In the genomic region with DNA sequence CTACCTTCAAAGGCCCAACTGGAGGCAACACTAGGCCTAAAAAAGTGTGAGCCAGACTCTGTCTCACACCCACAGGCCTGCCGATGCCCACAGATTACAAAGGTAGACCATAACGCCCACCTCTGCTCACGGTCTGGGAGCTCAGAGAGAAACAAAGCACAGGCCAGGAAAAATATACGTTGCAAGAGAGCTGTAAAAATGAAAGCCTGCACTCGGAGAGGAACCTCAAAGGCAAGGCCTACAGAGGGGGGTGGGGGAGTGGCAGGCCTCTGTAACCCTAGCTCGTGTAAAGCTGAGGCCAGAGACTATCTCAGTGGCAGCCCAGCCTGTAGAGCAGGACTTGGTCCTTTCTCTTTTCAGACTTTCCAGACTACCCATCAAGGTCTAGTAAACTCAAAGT, we compare ENCODE assay signal across 27 mouse cellular contexts. TPM values are rescaled to one million over a fixed set of nuclear protein-coding genes. Genes with fewer than 3 reads are reported as not detected.
DNase-seq lines count a peak whose midpoint lies in the region; ATAC-seq and TF ChIP-seq lines count a peak whose summit lies in the region.
"Had no signal": no experiment of that assay in that cellular context is flagged by ENCODE, and none has a peak within 500 bp of the region (broad histone marks: within the 10 kb centered on the region; RNA-seq: fewer than 3 reads in every experiment).

No protein-coding gene starts in this region.

- no peak overlapping the region for H3K4me3 ChIP-seq in limb, embryonic 12.5 days (replicated peaks)
- no peak overlapping the region for H3K4me3 ChIP-seq in limb, embryonic 10.5 days
- no peak overlapping the region for H3K4me3 ChIP-seq in ES-Bruce4 (ENCODE audit: low read depth, low read length)
- H3K4me3 ChIP-seq in embryonic facial prominence, embryonic 15.5 days (replicated peaks) = no peak overlapping the region
- H3K4me3 ChIP-seq in midbrain, embryonic 14.5 days (replicated peaks; ENCODE audit: low read depth, low read length) = no peak overlapping the region
- H3K4me3 ChIP-seq: embryonic facial prominence, embryonic 12.5 days; hindbrain, embryonic 15.5 days; midbrain, embryonic 10.5 days; neural tube, embryonic 12.5 days had no signal

- TF ChIP-seq POLR2A in ES-Bruce4 (IDR thresholded peaks at IDR 0.05; ENCODE audit: insufficient read depth, low read length) = no peak

- H3K36me3 ChIP-seq in limb, embryonic 12.5 days = peaks cover 90% of the 10 kb centered on the region
- H3K36me3 ChIP-seq in limb, embryonic 10.5 days = peaks cover 87% of the 10 kb centered on the region
- peaks cover 61% of the 10 kb centered on the region for H3K36me3 ChIP-seq in ES-Bruce4 (ENCODE audit: control insufficient read depth, insufficient read depth, low read length, poor library complexity, severe bottlenecking)
- peaks cover 69% of the 10 kb centered on the region for H3K36me3 ChIP-seq in embryonic facial prominence, embryonic 15.5 days
- H3K36me3 ChIP-seq in midbrain, embryonic 14.5 days (ENCODE audit: control insufficient read depth, insufficient read depth, low read length) = peaks cover 67% of the 10 kb centered on the region

- no peak overlapping the region for H3K9ac ChIP-seq in limb, embryonic 12.5 days (replicated peaks)
- H3K9ac ChIP-seq in ES-Bruce4 (ENCODE audit: low read depth, poor library complexity, severe bottlenecking) = no peak overlapping the region
- H3K9ac ChIP-seq in embryonic facial prominence, embryonic 15.5 days = no peak overlapping the region
- H3K9ac ChIP-seq in midbrain, embryonic 14.5 days (replicated peaks; ENCODE audit: low read length) = no peak overlapping the region
- H3K9ac ChIP-seq: embryonic facial prominence, embryonic 12.5 days; hindbrain, embryonic 15.5 days; liver, embryonic 14.5 days; neural tube, embryonic 12.5 days had no signal

- no peak overlapping the region for H3K4me2 ChIP-seq in limb, embryonic 12.5 days
- H3K4me2 ChIP-seq in embryonic facial prominence, embryonic 15.5 days (replicated peaks) = no peak overlapping the region
- H3K4me2 ChIP-seq in midbrain, embryonic 14.5 days (ENCODE audit: low read length) = no peak overlapping the region
- H3K4me2 ChIP-seq: embryonic facial prominence, embryonic 12.5 days; hindbrain, embryonic 15.5 days; neural tube, embryonic 12.5 days had no signal

- DNase-seq in limb, embryonic 10.5 days (ENCODE audit: low spot score) = no peak
- DNase-seq in naive thymus-derived CD4-positive, alpha-beta T cell, adult 2 months (ENCODE audit: low read depth) = peak; percentile 54
- no peak for DNase-seq in midbrain, embryonic 14.5 days
- no peak for DNase-seq in left cerebral cortex, postnatal 10 days (ENCODE audit: extremely low spot score in 1 of 2, low spot score in 2 of 2)
- DNase-seq: cerebellum, adult 9-11 months; heart, adult 18-20 months; heart, postnatal 4 days; kidney, postnatal 36 days; left cerebral cortex, postnatal 4 days had no signal

- peaks cover 4% of the 10 kb centered on the region; the same call in 1 of the 2 replicates for H3K4me1 ChIP-seq in limb, embryonic 12.5 days (replicated peaks)
- no peaks in the 10 kb centered on the region for H3K4me1 ChIP-seq in limb, embryonic 10.5 days
- H3K4me1 ChIP-seq in ES-Bruce4 (ENCODE audit: control insufficient read depth, insufficient read depth, low read length) = peaks cover 9% of the 10 kb centered on the region
- peaks cover 13% of the 10 kb centered on the region; the same call in 1 of the 2 replicates for H3K4me1 ChIP-seq in embryonic facial prominence, embryonic 15.5 days
- H3K4me1 ChIP-seq in midbrain, embryonic 14.5 days (ENCODE audit: control insufficient read depth, insufficient read depth, low read length) = no peaks in the 10 kb centered on the region
- H3K4me1 ChIP-seq: embryonic facial prominence, embryonic 12.5 days; hindbrain, embryonic 15.5 days; midbrain, embryonic 10.5 days; neural tube, embryonic 12.5 days had no signal

- no peaks in the 10 kb centered on the region for H3K9me3 ChIP-seq in limb, embryonic 12.5 days
- no peaks in the 10 kb centered on the region for H3K9me3 ChIP-seq in limb, embryonic 10.5 days (replicated peaks)
- H3K9me3 ChIP-seq in ES-Bruce4 (replicated peaks; ENCODE audit: control insufficient read depth, insufficient read depth, low read length, poor library complexity, severe bottlenecking) = no peaks in the 10 kb centered on the region
- H3K9me3 ChIP-seq in embryonic facial prominence, embryonic 15.5 days (replicated peaks) = no peaks in the 10 kb centered on the region
- H3K9me3 ChIP-seq in midbrain, embryonic 14.5 days (ENCODE audit: control insufficient read depth, low read length) = no peaks in the 10 kb centered on the region
- H3K9me3 ChIP-seq: embryonic facial prominence, embryonic 12.5 days; hindbrain, embryonic 15.5 days; midbrain, embryonic 10.5 days; neural tube, embryonic 12.5 days had no signal

- no peak for ATAC-seq in limb, embryonic 12.5 days (ENCODE audit: insufficient number of reproducible peaks, insufficient read depth, low FRiP score, low TSS enrichment, low read depth)
- peak; percentile 39; the same call in 1 of the 2 replicates for ATAC-seq in embryonic facial prominence, embryonic 15.5 days (ENCODE audit: insufficient number of reproducible peaks, low FRiP score, low TSS enrichment, low read depth)
- ATAC-seq in midbrain, embryonic 14.5 days (ENCODE audit: low FRiP score, low TSS enrichment) = no peak
- ATAC-seq: intestine, postnatal 0 days had no signal

- 60% methylated on average over 6 of the region's 6 CpGs for WGBS in limb, embryonic 12.5 days
- 80% methylated on average over 6 of the region's 6 CpGs for WGBS in limb, embryonic 10.5 days
- WGBS in embryonic facial prominence, embryonic 15.5 days = 71% methylated on average over 6 of the region's 6 CpGs
- 95% methylated on average over 6 of the region's 6 CpGs for WGBS in midbrain, embryonic 14.5 days

- peak overlapping the region; percentile 53; the same call in 1 of the 2 replicates for H3K27ac ChIP-seq in limb, embryonic 12.5 days
- no peak overlapping the region for H3K27ac ChIP-seq in limb, embryonic 10.5 days
- peak overlapping the region; percentile 66 for H3K27ac ChIP-seq in ES-Bruce4 (ENCODE audit: insufficient read depth, low read length)
- no peak overlapping the region for H3K27ac ChIP-seq in embryonic facial prominence, embryonic 15.5 days (replicated peaks)
- H3K27ac ChIP-seq in midbrain, embryonic 14.5 days (replicated peaks; ENCODE audit: low read depth, low read length) = no peak overlapping the region
- H3K27ac ChIP-seq: embryonic facial prominence, embryonic 12.5 days; hindbrain, embryonic 15.5 days; liver, embryonic 14.5 days; macrophage; midbrain, embryonic 10.5 days; neural tube, embryonic 12.5 days had no signal

- intact Hi-C loops in left cerebral cortex, postnatal 10 days (cut with DNase I) = no loop called here

- no peak for TF ChIP-seq CTCF in ES-Bruce4 (IDR thresholded peaks at IDR 0.05; ENCODE audit: low read depth, low read length)

- H3K27me3 ChIP-seq in limb, embryonic 12.5 days = no peaks in the 10 kb centered on the region
- H3K27me3 ChIP-seq in limb, embryonic 10.5 days (ENCODE audit: low read depth, poor library complexity, severe bottlenecking) = no peaks in the 10 kb centered on the region
- H3K27me3 ChIP-seq in ES-Bruce4 (ENCODE audit: control insufficient read depth, insufficient read depth, low read length, poor library complexity, severe bottlenecking) = no peaks in the 10 kb centered on the region
- no peaks in the 10 kb centered on the region for H3K27me3 ChIP-seq in embryonic facial prominence, embryonic 15.5 days
- no peaks in the 10 kb centered on the region for H3K27me3 ChIP-seq in midbrain, embryonic 14.5 days (ENCODE audit: control insufficient read depth, insufficient read depth, low read length)
- H3K27me3 ChIP-seq: embryonic facial prominence, embryonic 12.5 days; hindbrain, embryonic 15.5 days; neural tube, embryonic 12.5 days had no signal

- no peak for TF ChIP-seq EP300 in ES-Bruce4 (IDR thresholded peaks at IDR 0.05; ENCODE audit: insufficient read depth, low read depth, low read length)

RNA-seq across cellular contexts. Expression of a gene that starts 13.4 kb away (rescaled TPM):
- 140 and 147 TPM in 2 replicates for polyA plus RNA-seq in limb, embryonic 12.5 days (2016; fragmentation: Nextera tagmentation; extraction: Ambion mirVana)
- polyA plus RNA-seq in limb, embryonic 10.5 days (2016; fragmentation: Nextera tagmentation; extraction: Ambion mirVana) = 120 and 129 TPM in 2 replicates
- 117 and 118 TPM in 2 replicates for polyA plus RNA-seq in ES-Bruce4 (2011; ENCODE audit: insufficient read depth, insufficient read length, low read depth, missing spikeins)
- 118 TPM in 2 replicates for polyA plus RNA-seq in embryonic facial prominence, embryonic 15.5 days (2015; fragmentation: Nextera tagmentation; extraction: Ambion mirVana)
- 40.4 and 59.5 TPM in 2 replicates for polyA plus RNA-seq in midbrain, embryonic 14.5 days (2014; fragmentation: Nextera tagmentation; extraction: Ambion mirVana)
- total RNA-seq in left cerebral cortex, postnatal 10 days (2021) = 10 to 100 TPM; 59.1 to 70.0 TPM

RNA-seq across cellular contexts. Expression of a gene that starts 29.8 kb away (rescaled TPM):
- polyA plus RNA-seq in limb, embryonic 12.5 days (2016; fragmentation: Nextera tagmentation; extraction: Ambion mirVana) = 33.6 and 35.3 TPM in 2 replicates
- 28.2 and 33.5 TPM in 2 replicates for polyA plus RNA-seq in limb, embryonic 10.5 days (2016; fragmentation: Nextera tagmentation; extraction: Ambion mirVana)
- polyA plus RNA-seq in ES-Bruce4 (2011; ENCODE audit: insufficient read depth, insufficient read length, low read depth, missing spikeins) = 19.2 and 20.6 TPM in 2 replicates
- 30.0 and 31.1 TPM in 2 replicates for polyA plus RNA-seq in embryonic facial prominence, embryonic 15.5 days (2015; fragmentation: Nextera tagmentation; extraction: Ambion mirVana)
- polyA plus RNA-seq in midbrain, embryonic 14.5 days (2014; fragmentation: Nextera tagmentation; extraction: Ambion mirVana) = 178 and 204 TPM in 2 replicates
- total RNA-seq in left cerebral cortex, postnatal 10 days (2021) = 10 to 100 TPM; 48.3 to 56.2 TPM

RNA-seq across cellular contexts. Expression of a gene that starts 29.9 kb away (rescaled TPM):
- not detected in 2 replicates for polyA plus RNA-seq in limb, embryonic 12.5 days (2016; fragmentation: Nextera tagmentation; extraction: Ambion mirVana)
- polyA plus RNA-seq in limb, embryonic 10.5 days (2016; fragmentation: Nextera tagmentation; extraction: Ambion mirVana) = 0.06 and 0.14 TPM in 2 replicates
- polyA plus RNA-seq in ES-Bruce4 (2011; ENCODE audit: insufficient read depth, insufficient read length, low read depth, missing spikeins) = 0.28 TPM in 1 of 2 replicates, not detected in the other
- 2.9 and 6.8 TPM in 2 replicates for polyA plus RNA-seq in embryonic facial prominence, embryonic 15.5 days (2015; fragmentation: Nextera tagmentation; extraction: Ambion mirVana)
- polyA plus RNA-seq in midbrain, embryonic 14.5 days (2014; fragmentation: Nextera tagmentation; extraction: Ambion mirVana) = 0.13 and 0.23 TPM in 2 replicates
- total RNA-seq in left cerebral cortex, postnatal 10 days (2021) = not detected
- total RNA-seq: adrenal gland, adult 18-20 months; gastrocnemius, adult 8-10 months; heart, postnatal 4 days; monocyte, adult 5-6 weeks had no signal
- polyA plus RNA-seq: macrophage had no signal

RNA-seq across cellular contexts. Expression of a gene that starts 43.7 kb away (rescaled TPM):
- 0.10 TPM in 1 of 2 replicates, not detected in the other for polyA plus RNA-seq in limb, embryonic 12.5 days (2016; fragmentation: Nextera tagmentation; extraction: Ambion mirVana)
- polyA plus RNA-seq in limb, embryonic 10.5 days (2016; fragmentation: Nextera tagmentation; extraction: Ambion mirVana) = 0.05 and 0.11 TPM in 2 replicates
- polyA plus RNA-seq in ES-Bruce4 (2011; ENCODE audit: insufficient read depth, insufficient read length, low read depth, missing spikeins) = not detected in 2 replicates
- polyA plus RNA-seq in embryonic facial prominence, embryonic 15.5 days (2015; fragmentation: Nextera tagmentation; extraction: Ambion mirVana) = 0.09 and 0.30 TPM in 2 replicates
- polyA plus RNA-seq in midbrain, embryonic 14.5 days (2014; fragmentation: Nextera tagmentation; extraction: Ambion mirVana) = not detected in 2 replicates
- total RNA-seq in left cerebral cortex, postnatal 10 days (2021) = under 1 TPM in 1 of 2 experiments, not detected in 1; 0.45 TPM
- total RNA-seq: adrenal gland, adult 18-20 months; gastrocnemius, adult 8-10 months; heart, adult 18-20 months; heart, postnatal 4 days; left cerebral cortex, postnatal 4 days; MEL; monocyte, adult 5-6 weeks had no signal
- polyA plus RNA-seq: C2C12; heart, embryonic 14.5 days; lung, embryonic 16.5 days; macrophage; neural tube, embryonic 12.5 days; stomach, embryonic 14.5 days had no signal

RNA-seq across cellular contexts. Expression of a gene that starts 59.8 kb away (rescaled TPM):
- polyA plus RNA-seq in limb, embryonic 12.5 days (2016; fragmentation: Nextera tagmentation; extraction: Ambion mirVana) = 14.1 and 15.1 TPM in 2 replicates
- 15.8 and 16.0 TPM in 2 replicates for polyA plus RNA-seq in limb, embryonic 10.5 days (2016; fragmentation: Nextera tagmentation; extraction: Ambion mirVana)
- polyA plus RNA-seq in ES-Bruce4 (2011; ENCODE audit: insufficient read depth, insufficient read length, low read depth, missing spikeins) = 7.3 and 7.5 TPM in 2 replicates
- 11.8 and 13.3 TPM in 2 replicates for polyA plus RNA-seq in embryonic facial prominence, embryonic 15.5 days (2015; fragmentation: Nextera tagmentation; extraction: Ambion mirVana)
- polyA plus RNA-seq in midbrain, embryonic 14.5 days (2014; fragmentation: Nextera tagmentation; extraction: Ambion mirVana) = 14.6 and 16.6 TPM in 2 replicates
- total RNA-seq in left cerebral cortex, postnatal 10 days (2021) = 10 to 100 TPM; 11.2 to 12.5 TPM

Comparison
In these comparisons a context has a peak if more than half of its experiments do, and no peak if none do; other contexts are left out.
1. H3K27ac ChIP-seq: peak in limb, embryonic 12.5 days (single experiment) and ES-Bruce4 (single experiment); none in limb, embryonic 10.5 days (single experiment), embryonic facial prominence, embryonic 15.5 days (single experiment) and midbrain, embryonic 14.5 days (single experiment).